Mouse (Mus musculus): ENCODE measurements around the gene Sppl2b.

- no peak for TF ChIP-seq TAL1 (IDR thresholded peaks at IDR 0.05; ENCODE audit: low read length)
- no peak for TF ChIP-seq GATA1 (IDR thresholded peaks at IDR 0.05; ENCODE audit: low read length)
Observed at GRCm38 (mm10) chr10:80836949-80837379, 18.1 kb upstream of the Sppl2b start.
